Mouse (Mus musculus) heart, adult 11 months (tissue): Measurements from ENCODE around the gene Cfap300.

Experiments used
- DNase-seq: peaks from one replicate; pipeline ENCODE4 v3.0.0; 2022

The Cfap300 gene

DNA sequence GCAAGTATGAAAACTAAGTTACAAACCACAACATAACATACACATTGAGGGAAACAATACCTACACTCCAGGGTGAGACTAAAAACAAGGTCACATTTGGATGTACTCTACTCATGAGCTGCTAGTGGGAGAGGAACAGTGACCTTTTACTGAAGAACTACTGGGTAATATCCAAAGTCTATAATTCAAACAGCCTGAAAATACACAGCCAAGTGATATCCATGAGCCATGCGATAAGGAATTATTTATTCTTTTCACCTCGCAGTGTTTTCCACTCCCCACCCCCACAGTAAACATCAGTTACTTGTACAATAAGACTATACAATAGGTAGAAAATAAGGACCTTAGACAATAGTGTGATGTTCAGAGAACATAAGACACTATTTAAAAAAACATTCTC, 62.5 kb downstream of the Cfap300 start:
- no peak for DNase-seq

DNA sequence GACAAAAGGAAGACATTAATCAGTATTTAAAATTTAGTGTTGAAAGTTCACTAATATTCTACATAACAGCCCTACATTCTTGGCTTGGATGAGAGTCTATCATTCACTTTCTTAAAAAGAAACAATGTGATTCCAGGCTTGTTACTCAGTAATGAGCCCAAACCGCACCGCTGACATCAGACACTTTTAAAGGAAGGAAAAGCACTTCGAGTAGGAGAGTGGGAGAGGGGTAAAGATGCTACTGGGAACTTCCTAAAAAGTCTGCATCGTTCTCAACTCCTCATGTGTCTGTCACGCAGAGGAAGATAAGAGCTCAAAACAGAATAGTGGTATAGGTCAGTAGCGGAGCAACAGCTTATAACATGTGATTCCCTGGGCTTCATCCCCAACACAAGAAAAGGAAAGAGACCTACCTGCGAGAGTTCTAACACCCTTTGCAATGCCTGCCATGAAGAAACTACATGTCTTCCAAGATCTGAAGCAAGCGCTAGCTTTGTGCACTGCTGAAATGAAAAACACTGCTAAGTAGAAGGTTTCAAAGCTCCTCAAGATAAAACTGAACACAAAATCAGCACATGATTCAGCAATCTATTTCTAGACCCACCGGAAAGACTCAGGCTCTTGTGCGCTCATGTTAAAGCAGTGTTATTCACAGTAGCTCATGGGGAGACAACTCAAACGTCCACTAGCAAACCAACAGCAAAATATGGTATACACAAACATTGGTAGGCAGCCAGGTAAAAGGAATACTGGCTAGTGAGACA, 63.3 kb downstream of the Cfap300 start:
- DNase-seq, result peak; percentile 87

DNA sequence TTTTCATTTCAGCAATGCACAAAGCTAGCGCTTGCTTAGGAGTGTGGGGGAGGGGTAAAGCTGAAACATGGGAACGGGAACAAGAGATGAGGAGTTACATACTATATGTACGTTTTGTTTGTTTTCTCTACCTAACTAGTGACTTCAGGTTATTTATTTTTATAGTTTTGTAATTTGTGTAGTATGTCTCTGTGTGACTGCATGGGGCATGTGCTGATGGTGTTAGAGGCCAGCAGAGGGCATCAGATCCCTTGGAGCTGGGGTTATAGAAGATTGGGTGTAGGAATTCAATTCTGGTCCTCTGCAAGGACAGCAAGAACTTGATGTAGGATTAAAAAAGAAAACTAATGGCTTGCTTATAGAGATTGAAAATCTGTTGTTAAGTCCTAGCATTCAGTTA, 64.1 kb downstream of the Cfap300 start:
- peak; percentile 63 for DNase-seq

DNA sequence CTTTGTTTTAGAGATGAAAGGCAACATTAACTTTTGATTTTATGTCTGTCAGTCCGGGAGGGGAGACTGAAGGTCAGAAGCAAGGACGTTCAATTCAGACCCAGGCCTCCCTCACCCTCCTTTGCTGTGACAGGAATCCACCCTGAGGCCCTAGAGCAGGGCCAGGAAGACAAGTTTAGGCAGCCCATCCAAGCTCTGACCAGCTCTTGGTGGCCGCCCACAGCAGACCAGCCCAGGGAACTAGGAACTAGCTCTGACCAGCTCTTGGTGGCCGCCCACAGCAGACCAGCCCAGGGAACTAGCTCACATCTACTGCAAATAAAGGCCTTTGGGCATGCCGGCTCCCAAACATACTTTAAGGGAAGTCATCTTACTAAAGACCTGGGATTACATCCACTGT, 65.0 kb downstream of the Cfap300 start:
- DNase-seq, result peak; percentile 76

DNA sequence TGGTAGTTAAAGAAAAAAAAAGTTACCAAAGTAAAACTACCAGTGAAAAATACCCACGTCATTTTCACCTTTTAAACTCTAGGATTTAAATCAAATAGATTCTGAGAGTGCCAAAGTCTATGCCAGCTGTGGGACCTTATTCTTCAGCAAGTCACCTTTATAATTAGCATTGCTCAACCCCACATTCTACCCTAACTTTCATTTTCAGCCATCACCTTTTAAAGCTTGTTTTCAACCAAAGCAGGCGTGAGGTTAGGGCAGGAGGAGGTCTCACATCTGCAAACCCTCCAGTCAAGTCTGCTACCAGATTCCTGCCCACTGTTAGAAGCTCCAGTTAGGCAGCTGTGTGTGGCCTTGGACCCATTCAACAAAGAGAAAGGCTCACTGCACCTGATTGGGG, 70.6 kb downstream of the Cfap300 start:
- no peak for DNase-seq
